Mouse (Mus musculus): ENCODE measurements at regions not wholly inside any gene's neighbourhood (a gene's known extent, or its start where the extent isn't known, plus 50 kb on each side); places are given as distances from the start of the nearest gene placed in this dataset.

- DNase-seq: peak; percentile 17
These were observed 223.2 kb upstream of the Agtr1b start for GRCm38 (mm10) chr3:20590143-20590542.

- DNase-seq: no peak
These were observed 184.6 kb upstream of the Agtr1b start for GRCm38 (mm10) chr3:20551563-20551962.

GRCm38 (mm10) chr3:20543991-20544390 lies 177.0 kb upstream of the Agtr1b start:
- no peak for DNase-seq

GRCm38 (mm10) chr3:20538492-20539004 lies 171.6 kb upstream of the Agtr1b start:
- no peak for DNase-seq

GRCm38 (mm10) chr3:20520738-20521137 lies 153.8 kb upstream of the Agtr1b start:
- DNase-seq: peak; percentile 44

- DNase-seq: peak; percentile 90
These were observed 142.2 kb upstream of the Agtr1b start for GRCm38 (mm10) chr3:20509192-20509591.

GRCm38 (mm10) chr3:20505546-20505945 lies 138.6 kb upstream of the Agtr1b start:
- peak; percentile 60 for DNase-seq

Measured in adrenal gland, postnatal 14 days (tissue).